Mouse (Mus musculus) kidney, postnatal 0 days (tissue): ENCODE results near the gene Purb. TPM values are rescaled to one million over a fixed set of nuclear protein-coding genes. Genes with fewer than 3 reads are reported as not detected.
A peak's percentile ranks its signal among the peaks of the same experiment; 100 is the strongest.

ENCODE experiments used
- ATAC-seq: fragments of 200-750 bp; cut with Nextera tagmentation; replicated peaks from 2 replicates; pipeline ENCODE4 v1.8.0; 2017; ENCODE audit warnings: low read depth, moderate number of reproducible peaks, moderate TSS enrichment, moderate library complexity; ENCODE audit not compliant: low FRiP score
- DNase-seq: peaks from one replicate; pipeline ENCODE4 v3.0.0-alpha.2; 2016; ENCODE audit warnings: low spot score
- H3K27ac ChIP-seq: fragments of 300-500 bp; sonication (generic); 2 replicates; pipeline ENCODE4 v1.5.1; 2014; ENCODE audit warnings: mild to moderate bottlenecking
- H3K27me3 ChIP-seq: fragments of 300-500 bp; sonication (generic); 2 replicates; pipeline ENCODE4 v1.6.1; 2014; ENCODE audit warnings: low read length, mixed read lengths; ENCODE audit not compliant: insufficient read depth
- H3K36me3 ChIP-seq: fragments of 300-500 bp; sonication (generic); 2 replicates; pipeline ENCODE4 v1.6.1; 2014; ENCODE audit warnings: low read length, mixed read lengths; ENCODE audit not compliant: insufficient read depth
- H3K4me1 ChIP-seq: fragments of 300-500 bp; sonication (generic); replicated peaks from 2 replicates; pipeline ENCODE4 v1.6.1; 2014; ENCODE audit warnings: antibody characterized with exemption, low read length, mixed read lengths; ENCODE audit not compliant: insufficient read depth
- H3K4me2 ChIP-seq: fragments of 300-500 bp; sonication (generic); 2 replicates; pipeline ENCODE4 v1.6.1; 2014; ENCODE audit warnings: mild to moderate bottlenecking, low read length, moderate library complexity, mixed read lengths
- H3K4me3 ChIP-seq: fragments of 300-500 bp; sonication (generic); replicated peaks from 2 replicates; pipeline ENCODE4 v1.5.1; 2014; ENCODE audit warnings: low read depth, low read length
- H3K9ac ChIP-seq: fragments of 300-500 bp; sonication (generic); 2 replicates; pipeline ENCODE4 v1.6.1; 2014; ENCODE audit warnings: low read depth, low read length
- H3K9me3 ChIP-seq: fragments of 300-500 bp; sonication (generic); replicated peaks from 2 replicates; pipeline ENCODE4 v1.6.1; 2016; ENCODE audit warnings: low read length, inconsistent platforms, mixed read lengths
- CTCF ChIP-seq: IDR thresholded peaks from 2 replicates; pipeline ENCODE4 v1.5.1; 2016; ENCODE audit warnings: antibody characterized with exemption, low read depth, mild to moderate bottlenecking, moderate library complexity
- WGBS: fragments of 180-500 bp; shearing (Covaris S2); extraction: QIAGEN DNeasy Blood & Tissue Kit; methylation state at CpG from one replicate; pipeline ENCODE4 v1.1.7; 2014; 5-methylcytosine and 5-hydroxymethylcytosine counted together
- polyA plus RNA-seq: library from polyadenylated mRNA; unstranded; fragments of >200 nt; fragmentation: Nextera tagmentation; extraction: Ambion mirVana; gene quantifications from 2 replicates; pipeline ENCODE4 v1.2.1, GENCODE M21; 2015

Gene Purb
- polyA plus RNA-seq, 1 experiment from 2014 or later: 24.5 TPM

DNA sequence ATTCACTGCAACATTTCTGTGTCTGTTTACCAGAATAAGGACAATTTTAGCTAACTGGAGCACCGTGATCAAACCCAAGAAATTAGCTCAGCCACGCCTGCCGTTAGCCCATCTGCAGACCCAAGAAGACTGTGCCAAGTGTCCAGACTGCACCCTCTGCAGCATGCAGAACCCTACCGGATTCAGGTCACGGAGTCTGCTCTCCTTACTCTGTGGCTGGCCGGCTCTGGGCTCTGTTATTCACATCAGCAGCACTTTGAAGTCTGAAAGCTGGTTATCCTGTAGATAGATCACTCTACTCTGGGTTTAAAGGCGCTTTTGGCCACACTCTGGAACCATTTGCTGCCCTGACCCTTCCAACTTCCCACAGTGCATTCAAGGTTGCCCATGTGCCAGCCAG lies 4.5 kb upstream of the Purb start:
- Histone ChIP-seq H3K27ac (no peak overlapping the region), H3K36me3 (no peaks in the 10 kb centered on the region), H3K4me1 (peaks cover 6% of the 10 kb centered on the region; the same call in 1 of the 2 replicates), H3K27me3 (no peaks in the 10 kb centered on the region), H3K9ac (no peak overlapping the region), H3K4me3 (no peak overlapping the region), H3K4me2 (no peak overlapping the region), H3K9me3 (no peaks in the 10 kb centered on the region)
- DNase-seq (no peak), ATAC-seq (no peak)
- WGBS: 57% methylated on average over 7 of the region's 7 CpGs
- no peak for TF ChIP-seq CTCF

DNA sequence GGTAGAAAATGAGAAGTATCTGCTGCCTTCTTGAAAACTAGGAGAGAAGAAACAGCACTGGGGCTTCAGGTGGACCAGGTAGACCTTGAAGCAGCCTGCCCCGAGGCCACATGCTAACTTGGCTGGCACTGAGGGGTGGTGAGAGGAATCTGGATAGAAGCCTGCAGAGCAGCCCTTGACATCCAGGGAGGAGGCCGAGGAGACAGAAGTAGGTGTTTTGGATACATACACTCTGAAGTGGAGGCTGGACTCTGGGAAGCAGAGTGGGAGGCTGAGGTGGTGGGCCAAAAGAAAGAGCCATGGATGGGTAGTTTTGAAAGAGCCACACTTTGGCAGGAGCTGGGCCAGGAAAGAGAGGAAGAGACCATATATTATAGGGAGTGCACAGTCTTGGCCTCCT lies 3.5 kb upstream of the Purb start:
- TF ChIP-seq CTCF: no peak
- WGBS: 91% methylated on average over 2 of the region's 2 CpGs
- no peaks in the 10 kb centered on the region for H3K9me3 ChIP-seq
- H3K27ac ChIP-seq: no peak overlapping the region
- no peak overlapping the region for H3K9ac ChIP-seq
- H3K27me3 ChIP-seq: no peaks in the 10 kb centered on the region
- peaks cover 2% of the 10 kb centered on the region; the same call in 1 of the 2 replicates for H3K4me1 ChIP-seq
- no peak for ATAC-seq
- no peak for DNase-seq
- H3K4me2 ChIP-seq: no peak overlapping the region
- H3K4me3 ChIP-seq: no peak overlapping the region
- no peaks in the 10 kb centered on the region for H3K36me3 ChIP-seq

DNA sequence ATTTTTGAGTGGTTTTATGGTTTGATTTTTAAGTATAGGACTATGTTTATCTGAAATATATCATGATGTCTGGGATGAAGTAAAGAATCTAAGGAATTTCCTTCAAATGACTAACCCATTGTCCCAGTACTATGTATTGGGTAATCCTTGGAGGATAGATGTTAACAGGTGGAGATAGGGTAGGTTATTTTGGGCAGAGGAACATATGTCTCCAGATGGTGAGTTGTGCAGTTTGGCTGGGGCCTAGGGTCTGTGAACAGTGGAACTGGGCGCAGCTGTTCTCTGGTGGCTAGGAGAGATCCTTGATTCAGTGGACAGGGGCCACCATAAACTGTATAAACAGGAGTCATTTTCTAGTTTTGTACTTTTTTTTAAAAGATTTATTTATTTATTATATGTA lies 1.6 kb upstream of the Purb start:
- DNase-seq (no peak), ATAC-seq (no peak)
- Histone ChIP-seq H3K36me3 (no peaks in the 10 kb centered on the region), H3K9ac (no peak overlapping the region), H3K27me3 (no peaks in the 10 kb centered on the region), H3K9me3 (no peaks in the 10 kb centered on the region), H3K4me1 (peaks cover 7% of the 10 kb centered on the region; the same call in 1 of the 2 replicates), H3K4me3 (no peak overlapping the region), H3K4me2 (no peak overlapping the region), H3K27ac (no peak overlapping the region)
- WGBS: 100% methylated on average over 1 of the region's 1 CpGs
- TF ChIP-seq CTCF: no peak

DNA sequence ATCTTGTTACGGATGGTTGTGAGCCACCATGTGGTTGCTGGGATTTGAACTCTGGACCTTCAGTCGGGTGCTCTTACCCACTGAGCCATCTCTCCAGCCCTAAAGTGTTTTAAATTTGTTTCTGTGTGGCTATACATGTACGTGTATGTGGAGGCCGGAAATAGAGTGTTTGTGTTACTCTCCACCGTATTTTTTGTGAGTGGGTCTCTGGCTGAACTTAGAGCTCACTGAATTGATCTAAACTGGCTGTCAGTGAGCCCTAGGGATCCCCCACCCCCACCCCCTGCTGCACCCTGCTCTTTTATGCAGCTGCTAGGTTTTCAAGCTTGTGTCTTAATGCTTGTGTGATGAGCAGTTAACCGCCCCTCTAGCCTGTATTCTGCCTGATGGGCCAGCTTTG lies 1.2 kb upstream of the Purb start:
- Histone ChIP-seq H3K9me3 (no peaks in the 10 kb centered on the region), H3K27ac (no peak overlapping the region), H3K4me3 (no peak overlapping the region), H3K36me3 (no peaks in the 10 kb centered on the region), H3K4me2 (peak overlapping the region; percentile 75; the same call in 1 of the 2 replicates), H3K27me3 (no peaks in the 10 kb centered on the region), H3K4me1 (peaks cover 7% of the 10 kb centered on the region; the same call in 1 of the 2 replicates), H3K9ac (no peak overlapping the region)
- ATAC-seq (no peak), DNase-seq (no peak)
- no peak for TF ChIP-seq CTCF
- WGBS: 78% methylated on average over 6 of the region's 6 CpGs

DNA sequence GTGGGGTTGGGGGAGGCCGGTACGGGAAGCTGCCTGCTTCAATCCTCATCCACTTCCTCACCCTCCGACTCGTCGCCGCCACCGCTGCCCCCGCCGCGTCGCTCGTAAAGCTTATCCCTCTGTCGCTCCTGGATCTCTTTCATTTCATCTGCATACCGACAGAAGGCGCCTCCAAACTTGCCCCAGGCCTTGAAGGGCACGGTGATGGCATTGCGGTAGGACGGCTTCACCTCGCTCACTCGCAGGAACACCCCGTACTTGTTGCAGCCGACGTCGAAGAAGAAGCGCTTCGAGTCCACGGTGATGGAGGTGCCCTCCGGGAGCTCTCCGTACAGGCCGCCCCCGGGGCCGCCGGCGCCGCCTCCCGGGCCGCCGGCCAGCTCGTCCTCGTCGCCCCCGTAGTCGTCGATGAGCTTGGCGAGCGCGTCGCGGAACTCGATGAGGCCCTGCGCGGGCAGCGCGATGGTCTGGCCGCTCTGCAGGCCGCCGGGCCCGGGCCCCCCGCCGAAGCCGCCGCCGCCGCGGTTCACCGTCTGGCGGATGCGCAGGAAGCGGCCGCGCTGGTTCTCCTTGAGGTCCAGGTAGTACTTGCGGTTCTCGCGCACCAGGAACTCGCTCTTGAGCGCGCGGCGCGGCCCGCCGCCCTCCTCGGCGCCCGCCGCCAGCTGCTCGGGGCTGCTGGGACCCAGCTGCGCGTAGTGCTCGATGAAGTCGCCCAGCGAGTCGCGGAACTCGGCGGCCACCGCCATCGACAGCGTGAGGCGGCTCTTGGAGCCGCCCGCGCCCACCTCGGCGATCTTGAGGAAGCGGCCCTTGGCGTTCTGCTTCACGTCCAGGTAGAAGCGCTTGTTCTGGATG lies 614 bp downstream of the Purb start:
- Histone ChIP-seq H3K36me3 (no peaks in the 10 kb centered on the region), H3K4me3 (peak overlapping the region; percentile 93), H3K4me2 (peak overlapping the region; percentile 82), H3K9ac (peak overlapping the region; percentile 94), H3K27ac (peak overlapping the region; percentile 99), H3K9me3 (no peaks in the 10 kb centered on the region), H3K27me3 (no peaks in the 10 kb centered on the region), H3K4me1 (peaks cover 19% of the 10 kb centered on the region)
- TF ChIP-seq CTCF: peak; percentile 17; the same call in 1 of the 2 replicates
- peak; percentile 34 for ATAC-seq
- DNase-seq: peak; percentile 67
- under 1% methylated on average over 93 of the region's 109 CpGs for WGBS

DNA sequence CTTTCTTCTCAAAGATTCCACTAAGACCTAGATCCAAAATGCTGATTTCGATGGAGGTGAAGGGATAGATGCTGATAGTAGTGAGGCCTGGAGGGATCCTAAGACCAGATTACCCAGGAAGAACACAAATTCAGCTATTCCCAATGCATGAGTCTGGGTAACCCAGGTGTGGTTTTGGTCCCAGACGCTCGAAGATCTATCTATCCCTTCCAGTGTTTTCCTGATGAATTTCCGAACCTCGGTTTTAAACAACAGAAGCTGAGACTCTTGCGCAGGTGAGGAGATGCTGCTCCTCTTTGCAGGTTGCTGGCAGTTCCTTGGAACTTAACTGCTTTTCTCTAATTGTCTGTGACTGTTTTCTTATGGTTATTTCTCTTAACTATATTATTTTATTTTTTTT lies 1.3 kb downstream of the Purb start:
- TF ChIP-seq CTCF: no peak
- H3K27me3 ChIP-seq: no peaks in the 10 kb centered on the region
- peak overlapping the region; percentile 82 for H3K4me2 ChIP-seq
- no peaks in the 10 kb centered on the region for H3K9me3 ChIP-seq
- ATAC-seq: no peak
- H3K4me3 ChIP-seq: peak overlapping the region; percentile 93
- H3K4me1 ChIP-seq: peaks cover 23% of the 10 kb centered on the region
- H3K27ac ChIP-seq: peak overlapping the region; percentile 99; the same call in 1 of the 2 replicates
- no peak for DNase-seq
- H3K9ac ChIP-seq: peak overlapping the region; percentile 94; the same call in 1 of the 2 replicates
- WGBS: 23% methylated on average over 6 of the region's 6 CpGs
- no peaks in the 10 kb centered on the region for H3K36me3 ChIP-seq
